Mouse (Mus musculus): Measurements from ENCODE around the gene Plekhm1.

Gene Plekhm1

GRCm38 (mm10) chr11:103361396-103362053 lies 51.0 kb downstream of the Plekhm1 start:
- DNase-seq (ENCODE audit: low spot score in 2 of 2): peak; percentile 64 to 67

- no peak for DNase-seq (ENCODE audit: low spot score in 2 of 2)
These were observed 51.8 kb downstream of the Plekhm1 start for GRCm38 (mm10) chr11:103360661-103361081.

GRCm38 (mm10) chr11:103359841-103360641 lies 52.4 kb downstream of the Plekhm1 start:
- DNase-seq (ENCODE audit: low spot score in 2 of 2): peak; percentile 84

- DNase-seq (ENCODE audit: low spot score in 2 of 2): peak; percentile 73 to 75
These were observed 53.4 kb downstream of the Plekhm1 start for GRCm38 (mm10) chr11:103359122-103359521.

GRCm38 (mm10) chr11:103358316-103358715 lies 54.2 kb downstream of the Plekhm1 start:
- no peak for DNase-seq (ENCODE audit: low spot score in 2 of 2)

- no peak for DNase-seq (ENCODE audit: low spot score in 2 of 2)
These were observed 54.8 kb downstream of the Plekhm1 start for GRCm38 (mm10) chr11:103357710-103358109.

GRCm38 (mm10) chr11:103356938-103357670 lies 55.4 kb downstream of the Plekhm1 start:
- no peak for DNase-seq (ENCODE audit: low spot score in 2 of 2)

GRCm38 (mm10) chr11:103356032-103356571 lies 56.4 kb downstream of the Plekhm1 start:
- DNase-seq (ENCODE audit: low spot score in 2 of 2): no peak

GRCm38 (mm10) chr11:103355251-103355650 lies 57.2 kb downstream of the Plekhm1 start:
- no peak for DNase-seq (ENCODE audit: low spot score in 2 of 2)

- no peak for DNase-seq (ENCODE audit: low spot score in 2 of 2)
These were observed 58.5 kb downstream of the Plekhm1 start for GRCm38 (mm10) chr11:103354033-103354432.

- no peak for DNase-seq (ENCODE audit: low spot score in 2 of 2)
These were observed 60.2 kb downstream of the Plekhm1 start for GRCm38 (mm10) chr11:103352239-103352814.

- no peak for DNase-seq (ENCODE audit: low spot score in 2 of 2)
These were observed 61.7 kb downstream of the Plekhm1 start for GRCm38 (mm10) chr11:103350711-103351315.

GRCm38 (mm10) chr11:103349699-103350098 lies 62.8 kb downstream of the Plekhm1 start:
- no peak for DNase-seq (ENCODE audit: low spot score in 2 of 2)

GRCm38 (mm10) chr11:103346657-103347056 lies 65.8 kb downstream of the Plekhm1 start:
- peak; percentile 85 for DNase-seq (ENCODE audit: low spot score in 2 of 2)

GRCm38 (mm10) chr11:103346236-103346635 lies 66.3 kb downstream of the Plekhm1 start:
- DNase-seq (ENCODE audit: low spot score in 2 of 2): no peak

- no peak for DNase-seq (ENCODE audit: low spot score in 2 of 2)
These were observed 66.9 kb downstream of the Plekhm1 start for GRCm38 (mm10) chr11:103345408-103346091.

- peak; percentile 81 to 83 for DNase-seq (ENCODE audit: low spot score in 2 of 2)
These were observed 67.8 kb downstream of the Plekhm1 start for GRCm38 (mm10) chr11:103344494-103345332.

- DNase-seq (ENCODE audit: low spot score in 2 of 2): no peak
These were observed 68.6 kb downstream of the Plekhm1 start for GRCm38 (mm10) chr11:103343881-103344280.

- DNase-seq (ENCODE audit: low spot score in 2 of 2): no peak
These were observed 69.4 kb downstream of the Plekhm1 start for GRCm38 (mm10) chr11:103343063-103343462.

GRCm38 (mm10) chr11:103340677-103341076 lies 71.8 kb downstream of the Plekhm1 start:
- no peak for DNase-seq (ENCODE audit: low spot score in 2 of 2)

Measured in spleen, postnatal 36 days (tissue).